Mouse (Mus musculus) lung, embryonic 16.5 days (tissue): ENCODE measurements around the gene Prlr. TPM values are rescaled to one million over a fixed set of nuclear protein-coding genes. Genes with fewer than 3 reads are reported as not detected.

Experiments used
- ATAC-seq: fragments of 200-750 bp; cut with Nextera tagmentation; 2 replicates; pipeline ENCODE4 v1.8.0; 2017; ENCODE audit warnings: low read depth, mild to moderate bottlenecking, moderate library complexity
- H3K27ac ChIP-seq: fragments of 300-500 bp; sonication (generic); 2 replicates; pipeline ENCODE4 v1.5.1; 2014; ENCODE audit warnings: mild to moderate bottlenecking, control low read depth, low read length
- H3K27me3 ChIP-seq: fragments of 300-500 bp; sonication (generic); 2 replicates; pipeline ENCODE4 v1.6.1; 2014; ENCODE audit warnings: low read depth, low read length, mixed read lengths; ENCODE audit not compliant: control insufficient read depth, insufficient read depth
- H3K36me3 ChIP-seq: fragments of 300-500 bp; sonication (generic); 2 replicates; pipeline ENCODE4 v1.6.1; 2014; ENCODE audit warnings: low read length; ENCODE audit not compliant: control insufficient read depth, insufficient read depth
- H3K4me1 ChIP-seq: fragments of 300-500 bp; sonication (generic); replicated peaks from 2 replicates; pipeline ENCODE4 v1.6.1; 2014; ENCODE audit warnings: low read length, mixed read lengths; ENCODE audit not compliant: control insufficient read depth, insufficient read depth
- H3K4me2 ChIP-seq: fragments of 300-500 bp; sonication (generic); 2 replicates; pipeline ENCODE4 v1.6.1; 2014; ENCODE audit warnings: low read depth, low read length, control low read depth
- H3K4me3 ChIP-seq: fragments of 300-500 bp; sonication (generic); 2 replicates; pipeline ENCODE4 v1.5.1; 2014; ENCODE audit warnings: mild to moderate bottlenecking, low read length, control low read depth
- H3K9ac ChIP-seq: fragments of 300-500 bp; sonication (generic); 2 replicates; pipeline ENCODE4 v1.6.1; 2014; ENCODE audit warnings: low read length, control low read depth
- H3K9me3 ChIP-seq: fragments of 300-500 bp; sonication (generic); 2 replicates; pipeline ENCODE4 v1.6.1; 2016; ENCODE audit warnings: low read length; ENCODE audit not compliant: control insufficient read depth
- WGBS: fragments of 180-500 bp; shearing (Covaris S2); extraction: QIAGEN DNeasy Blood & Tissue Kit; methylation state at CpG from one replicate; pipeline ENCODE4 v1.1.7; 2014; 5-methylcytosine and 5-hydroxymethylcytosine counted together
- polyA plus RNA-seq: library from polyadenylated mRNA; unstranded; fragments of >200 nt; fragmentation: Nextera tagmentation; extraction: Ambion mirVana; gene quantifications from 2 replicates; pipeline ENCODE4 v1.2.1, GENCODE M21; 2015

The Prlr gene
- polyA plus RNA-seq, 1 experiment from 2014 or later = 0.15 TPM

GRCm38 (mm10) chr15:10387263-10387662 is 210.2 kb downstream of the Prlr start:
- Histone ChIP-seq H3K36me3 (no peaks in the 10 kb centered on the region), H3K4me2 (no peak overlapping the region), H3K9me3 (no peaks in the 10 kb centered on the region), H3K27ac (no peak overlapping the region), H3K4me1 (no peaks in the 10 kb centered on the region), H3K9ac (no peak overlapping the region), H3K27me3 (no peaks in the 10 kb centered on the region), H3K4me3 (no peak overlapping the region)
- ATAC-seq = no peak
- WGBS = 68% methylated on average over 2 of the region's 2 CpGs

Other genes with a start within 250 kb of the Prlr start
- gene Gm21973, start 148.1 kb downstream of the Prlr start, polyA plus RNA-seq = not detected in 2 replicates
- gene Agxt2, start 181.3 kb downstream of the Prlr start, polyA plus RNA-seq = 0.09 and 0.28 TPM in 2 replicates